Mouse (Mus musculus) spleen, embryonic (tissue): ENCODE data around the gene Olfr469.
"Not testable (repeated sequence)": the region's sequence is repeated elsewhere in the genome, so short reads cannot be mapped to it uniquely, and the experiment has no call there.

ENCODE experiments used
- CTCF ChIA-PET: fragments of 350-600 bp; sonication (Branson Sonifier 250); formaldehyde crosslinking; loops from one replicate; lab custom pipeline; 2022; lab: Charles Lee

Gene Olfr469

DNA sequence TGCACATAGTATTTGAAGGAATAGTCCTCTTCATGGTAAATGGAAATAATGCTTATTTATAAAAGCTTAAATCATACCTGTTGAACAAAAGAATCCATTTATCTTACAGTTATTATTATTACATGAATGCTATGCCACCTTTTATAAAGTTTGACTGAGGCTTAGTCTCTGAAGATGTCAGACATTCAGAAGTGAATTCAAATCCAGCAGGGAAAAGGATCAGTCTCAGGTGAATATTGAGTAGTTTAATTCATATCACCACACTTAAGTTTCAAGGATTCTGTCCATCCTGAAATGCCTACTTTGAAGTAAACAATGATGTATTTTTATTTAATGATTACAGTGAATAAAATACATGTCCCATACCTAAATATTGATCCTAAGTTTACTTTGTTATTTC, at the start of gene Olfr469:
TSS of gene Olfr469 (minus strand) at position 101 of the 400 bp plus-strand sequence.
- CTCF ChIA-PET: not testable (repeated sequence)

DNA sequence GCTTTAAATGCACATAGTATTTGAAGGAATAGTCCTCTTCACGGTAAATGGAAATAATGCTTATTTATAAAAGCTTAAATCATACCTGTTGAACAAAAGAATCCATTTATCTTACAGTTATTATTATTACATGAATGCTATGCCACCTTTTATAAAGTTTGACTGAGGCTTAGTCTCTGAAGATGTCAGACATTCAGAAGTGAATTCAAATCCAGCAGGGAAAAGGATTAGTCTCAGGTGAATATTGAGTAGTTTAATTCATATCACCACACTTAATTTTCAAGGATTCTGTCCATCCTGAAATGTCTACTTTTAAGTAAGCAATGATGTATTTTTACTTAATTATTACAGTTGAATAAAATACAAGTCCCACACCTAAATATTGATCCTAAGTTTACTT, 22.0 kb upstream of the Olfr469 start, which contains the start of gene Olfr470:
TSS of gene Olfr470 (minus strand) at position 101 of the 400 bp plus-strand sequence.
- CTCF ChIA-PET: not testable (repeated sequence)

DNA sequence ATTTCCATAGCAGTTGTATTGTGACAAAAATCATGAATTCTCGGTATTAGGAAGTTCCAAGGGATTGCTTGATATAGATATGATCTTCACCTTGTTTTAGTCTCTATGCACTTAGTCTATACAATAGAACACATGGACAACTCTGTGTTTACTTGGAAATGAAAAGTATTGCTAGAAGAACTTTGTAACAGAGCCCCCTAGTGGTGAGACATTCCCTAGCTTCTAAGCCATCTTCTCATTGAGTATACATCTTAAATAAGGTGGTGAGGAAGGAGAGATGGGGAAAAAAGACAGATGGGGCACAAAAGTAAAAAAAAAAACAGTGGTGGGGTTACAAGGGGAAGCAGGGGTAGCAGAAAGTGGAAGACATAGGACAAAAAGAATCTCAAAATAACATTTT, 16.4 kb upstream of the Olfr469 start:
- CTCF ChIA-PET: no interaction called here

DNA sequence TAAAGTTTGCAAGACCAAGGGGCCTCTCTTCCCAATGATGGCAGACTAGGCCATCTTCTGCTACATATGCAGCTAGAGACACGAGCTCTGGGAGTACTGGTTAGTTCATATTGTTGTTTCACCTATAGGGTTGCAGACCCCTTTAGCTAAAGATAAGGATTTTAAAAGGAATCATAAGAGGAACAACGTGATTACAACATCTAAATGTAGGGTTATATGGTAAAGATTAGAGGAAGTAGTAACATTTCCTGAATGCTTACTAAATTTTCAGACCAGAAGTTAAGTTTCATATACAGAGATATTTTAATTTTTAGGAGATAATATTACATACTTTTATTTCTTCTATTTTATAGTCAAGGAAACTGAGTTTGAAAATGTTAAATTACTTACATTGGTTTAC, 1.5 kb downstream of the Olfr469 start:
- CTCF ChIA-PET: interaction anchor here (0.6 kb wide), 1 partner anchor 1213 kb away, joined by 4 read pairs; no protein-coding TSS in a partner anchor

DNA sequence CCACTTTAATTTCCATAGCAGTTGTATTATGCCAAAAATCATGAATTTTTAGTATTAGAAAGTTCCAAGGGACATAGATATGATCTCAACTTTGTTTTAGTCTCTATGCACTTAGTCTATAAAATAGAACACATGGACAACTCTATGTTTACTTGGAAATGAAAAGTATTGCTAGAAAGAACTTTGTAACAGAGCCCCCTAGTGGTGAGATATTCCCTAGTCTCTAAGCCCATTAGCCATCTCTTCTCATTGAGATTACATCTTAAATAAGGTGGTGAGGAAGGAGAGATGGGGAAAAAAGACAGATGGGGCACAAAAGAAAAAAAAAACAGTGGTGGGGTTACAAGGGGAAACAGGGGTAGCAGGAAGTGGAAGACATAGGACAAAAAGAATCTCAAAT, 5.9 kb downstream of the Olfr469 start:
- CTCF ChIA-PET: interaction anchor here (0.6 kb wide), 1 partner anchor 1548 kb away, joined by 4 read pairs; no protein-coding TSS in a partner anchor

DNA sequence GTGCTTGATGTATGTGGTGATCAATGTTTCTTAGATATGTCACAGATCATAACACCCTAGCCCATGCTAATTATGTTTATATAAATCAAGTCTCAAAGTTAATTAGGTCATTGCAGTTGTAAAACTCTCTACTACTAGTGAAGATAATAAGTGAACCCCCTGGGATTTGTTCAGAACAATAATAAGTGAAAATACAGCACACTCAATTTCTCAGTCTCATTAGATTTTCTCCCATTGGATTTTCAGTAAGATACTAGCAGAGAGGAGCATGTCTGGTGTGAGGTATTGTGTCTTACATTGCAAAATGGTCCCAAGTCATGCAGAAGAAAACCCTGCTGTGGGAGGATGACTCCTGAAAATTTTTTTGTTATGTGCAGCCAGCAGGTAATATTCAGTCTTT, 13.4 kb downstream of the Olfr469 start, which contains the start of gene Olfr467:
TSS of gene Olfr467 (plus strand) at position 301 of the 400 bp plus-strand sequence.
- CTCF ChIA-PET: interaction anchor here (0.7 kb wide), 1 partner anchor 939 kb away, joined by 5 read pairs; the partner anchor contains the start of gene Olfr513

DNA sequence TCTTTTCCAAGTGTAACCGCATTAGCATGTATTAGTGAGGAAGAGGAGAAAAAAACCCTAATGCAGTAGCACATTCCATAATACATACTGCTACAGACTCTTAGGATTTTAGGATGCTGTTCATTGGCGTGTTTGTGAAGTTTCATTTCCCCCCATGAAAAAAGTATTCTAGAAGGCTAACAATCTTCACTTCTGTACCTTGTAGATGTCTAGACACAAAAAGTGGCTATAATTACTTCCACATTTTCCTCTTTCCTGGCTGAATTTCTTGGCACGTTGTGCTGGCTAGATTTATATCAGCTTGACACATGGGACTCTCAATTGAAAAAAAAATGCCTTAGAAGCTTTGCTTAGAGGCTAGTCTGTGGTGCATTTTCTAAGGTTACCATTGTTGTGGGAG, 23.2 kb downstream of the Olfr469 start:
- CTCF ChIA-PET: no interaction called here

DNA sequence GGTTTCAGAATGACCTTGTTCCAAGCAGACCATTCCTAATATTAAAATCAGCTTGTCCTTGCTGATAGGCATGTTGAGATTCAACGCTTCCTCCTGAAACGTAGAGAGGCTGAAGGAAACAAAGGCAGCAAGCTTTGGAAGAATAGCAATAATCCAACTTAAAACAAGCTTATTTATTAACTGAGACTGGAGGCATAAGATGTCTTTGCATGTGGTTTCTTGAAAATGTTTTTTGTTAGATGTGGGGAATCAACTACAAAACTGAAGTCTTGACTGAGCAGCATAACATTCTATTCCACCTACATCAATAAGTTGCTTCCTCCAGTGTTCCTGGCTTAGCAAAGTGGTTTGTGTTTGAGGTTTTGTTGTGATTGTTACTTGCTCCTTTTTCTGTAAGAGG, 24.2 kb downstream of the Olfr469 start, which contains the start of gene Ovch2:
TSS of gene Ovch2 (minus strand) at position 101 of the 400 bp plus-strand sequence.
- CTCF ChIA-PET: no interaction called here

DNA sequence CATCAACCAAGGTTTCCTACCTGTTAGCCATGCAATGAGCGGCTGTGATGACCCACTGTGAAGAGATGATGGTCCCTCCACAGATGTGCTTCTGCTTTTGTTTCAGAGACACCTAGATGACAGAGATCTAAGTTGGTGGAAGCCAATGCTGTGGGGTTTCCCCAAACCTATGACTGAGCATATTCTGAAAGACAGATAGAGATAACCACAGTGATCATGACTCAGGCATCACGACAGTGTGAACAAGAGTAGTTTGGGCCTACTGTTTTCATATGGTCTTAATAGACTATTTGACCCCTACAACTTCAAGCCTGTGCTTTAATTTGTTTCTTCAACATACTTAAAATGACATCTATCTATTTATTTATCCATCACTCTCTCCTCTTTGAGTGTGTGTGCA, 28.8 kb downstream of the Olfr469 start:
- CTCF ChIA-PET: no interaction called here

DNA sequence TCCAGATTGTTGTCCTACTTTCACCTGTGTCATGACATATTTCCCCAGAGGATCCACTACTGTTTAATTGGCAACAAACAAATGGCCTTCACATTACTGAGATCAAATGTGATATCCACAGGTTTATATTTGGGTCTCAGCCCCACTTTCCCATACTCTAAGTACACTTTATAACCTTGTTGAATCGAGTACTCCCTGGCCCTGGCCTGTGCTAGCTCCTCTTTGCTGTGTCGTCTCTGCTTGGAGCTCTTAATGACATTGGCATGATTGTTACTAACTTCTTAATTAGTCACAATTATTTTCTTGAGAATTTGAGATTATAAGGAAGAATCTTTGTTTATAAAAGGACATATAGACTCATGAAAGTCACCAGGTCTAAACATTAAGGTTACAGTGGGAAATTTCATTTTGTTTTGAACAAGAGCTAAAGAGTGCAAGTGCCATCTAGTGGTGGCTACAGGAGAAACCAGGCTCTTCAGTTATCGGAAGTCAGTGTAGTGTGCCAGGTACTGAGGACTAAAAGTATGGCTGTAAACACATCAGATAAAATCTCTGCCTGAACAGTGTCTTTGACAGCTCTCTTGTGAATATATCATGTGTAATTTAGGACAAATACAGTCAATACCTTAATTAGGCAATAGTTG, 37.2 kb downstream of the Olfr469 start:
- CTCF ChIA-PET: no interaction called here

DNA sequence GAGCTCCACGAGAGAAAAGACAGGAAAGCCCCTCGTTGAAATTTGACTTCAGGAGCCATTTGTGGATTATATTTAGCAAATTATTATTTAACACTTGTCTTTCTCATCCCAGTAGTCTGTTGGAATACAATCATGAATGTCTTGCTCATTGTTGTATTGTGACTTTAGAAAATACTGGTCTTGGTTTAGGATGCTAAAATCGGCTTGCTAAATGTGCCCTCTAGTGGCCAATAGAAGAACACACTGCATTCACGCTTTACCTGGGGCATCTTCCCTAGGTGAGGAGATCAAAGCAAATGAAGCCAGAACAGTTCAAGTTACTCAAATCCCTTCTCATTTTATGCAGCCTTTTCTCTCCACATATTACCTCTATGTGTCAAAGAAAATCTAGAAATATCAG, 45.7 kb downstream of the Olfr469 start:
- CTCF ChIA-PET: interaction anchor here (1.1 kb wide), 1 partner anchor 73 kb away, joined by 3 read pairs; no protein-coding TSS in a partner anchor

DNA sequence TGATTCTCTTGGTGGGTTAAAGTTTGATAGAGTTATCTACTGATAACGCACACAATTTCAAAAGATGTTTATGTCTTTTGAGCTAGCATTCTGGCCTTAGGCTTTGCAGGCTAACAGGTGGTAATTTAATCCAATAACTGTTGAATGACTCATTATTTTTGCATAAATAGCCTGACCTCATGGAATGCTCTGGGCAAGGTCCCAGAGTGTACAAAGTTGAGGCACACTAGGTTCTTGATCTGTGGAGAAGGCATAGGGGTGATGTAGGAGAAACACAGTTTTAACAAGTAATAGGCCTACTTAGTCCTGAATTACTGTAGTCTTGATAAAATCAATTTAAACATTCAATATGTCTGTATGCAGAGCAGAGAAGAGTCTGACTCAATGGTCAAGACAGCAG, 47.1 kb downstream of the Olfr469 start:
- CTCF ChIA-PET: no interaction called here

DNA sequence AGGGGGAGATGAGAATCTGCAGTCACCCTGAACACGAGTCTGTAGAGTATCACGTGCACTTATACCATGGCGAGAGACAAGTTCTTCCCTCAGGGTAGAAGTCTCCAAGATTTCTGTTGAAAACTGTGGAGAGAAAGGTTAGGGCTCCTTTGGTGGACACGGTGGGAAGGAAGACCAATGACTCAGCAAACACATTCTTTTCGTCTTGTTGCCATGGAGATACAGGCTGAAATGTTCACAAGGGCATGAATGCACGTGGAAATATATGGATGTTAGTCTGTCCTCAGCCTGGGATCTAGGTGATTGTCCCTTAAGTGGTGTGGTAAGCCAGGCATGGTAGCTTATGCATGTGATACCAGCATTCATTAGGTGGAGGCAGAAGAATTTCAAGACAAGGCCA, 54.5 kb downstream of the Olfr469 start:
- CTCF ChIA-PET: no interaction called here
